Mouse (Mus musculus) ES-Bruce4 (cell line): Measurements from ENCODE around the gene C2cd2.

Source experiments
- CTCF ChIP-seq: IDR thresholded peaks from one replicate; pipeline ENCODE4 v1.8.1; 2011; ENCODE audit warnings: low read depth, low read length
- EP300 ChIP-seq: IDR thresholded peaks from 2 replicates; pipeline ENCODE4 v1.6.1; 2011; ENCODE audit warnings: low read depth, low read length; ENCODE audit not compliant: insufficient read depth
- POLR2A ChIP-seq: IDR thresholded peaks from one replicate; pipeline ENCODE4 v1.8.1; 2011; ENCODE audit warnings: low read length; ENCODE audit not compliant: insufficient read depth

- TF ChIP-seq EP300, result no peak
- TF ChIP-seq CTCF, result no peak
- TF ChIP-seq POLR2A, result no peak
These were observed 6.4 kb downstream of the C2cd2 start for GRCm38 (mm10) chr16:97956011-97956410.
